In genomic region chr12:101974571-101974970, GRCm38 (mm10) we compare ENCODE assay signal across 8 mouse cellular contexts. TPM values are rescaled to one million over a fixed set of nuclear protein-coding genes. Genes with fewer than 3 reads are reported as not detected.
DNase-seq lines count a peak whose midpoint lies in the region; ATAC-seq and TF ChIP-seq lines count a peak whose summit lies in the region.

No protein-coding gene starts in this region.

- H3K27me3 ChIP-seq in heart, embryonic 14.5 days (ENCODE audit: control insufficient read depth, insufficient read depth, low read length) = no peaks in the 10 kb centered on the region
- no peaks in the 10 kb centered on the region for H3K27me3 ChIP-seq in ES-Bruce4 (ENCODE audit: control insufficient read depth, insufficient read depth, low read length, poor library complexity, severe bottlenecking)
- H3K27me3 ChIP-seq in hindbrain, embryonic 12.5 days = no peaks in the 10 kb centered on the region
- no peaks in the 10 kb centered on the region for H3K27me3 ChIP-seq in midbrain, embryonic 12.5 days

- no peak for TF ChIP-seq POLR2A in ES-Bruce4 (IDR thresholded peaks at IDR 0.05; ENCODE audit: insufficient read depth, low read length)

- no peak for TF ChIP-seq CTCF in ES-Bruce4 (IDR thresholded peaks at IDR 0.05; ENCODE audit: low read depth, low read length)

- H3K36me3 ChIP-seq in heart, embryonic 14.5 days (ENCODE audit: control insufficient read depth, insufficient read depth, low read length) = peaks cover 13% of the 10 kb centered on the region
- H3K36me3 ChIP-seq in ES-Bruce4 (ENCODE audit: control insufficient read depth, insufficient read depth, low read length, poor library complexity, severe bottlenecking) = no peaks in the 10 kb centered on the region; the same call in 1 of the 2 replicates
- H3K36me3 ChIP-seq in hindbrain, embryonic 12.5 days = 0 out of 2 replicates have a peak, but pooled peaks cover 9% of the 10 kb centered on the region
- H3K36me3 ChIP-seq in midbrain, embryonic 12.5 days = no peaks in the 10 kb centered on the region

- no peaks in the 10 kb centered on the region for H3K9me3 ChIP-seq in heart, embryonic 14.5 days (ENCODE audit: control insufficient read depth, low read length)
- no peaks in the 10 kb centered on the region for H3K9me3 ChIP-seq in ES-Bruce4 (replicated peaks; ENCODE audit: control insufficient read depth, insufficient read depth, low read length, poor library complexity, severe bottlenecking)
- no peaks in the 10 kb centered on the region for H3K9me3 ChIP-seq in hindbrain, embryonic 12.5 days (replicated peaks)
- no peaks in the 10 kb centered on the region for H3K9me3 ChIP-seq in midbrain, embryonic 12.5 days

- peaks cover 12 to 22% of the 10 kb centered on the region in 2 experiments for H3K4me1 ChIP-seq in heart, embryonic 14.5 days (ENCODE audit: control insufficient read depth in 2 of 2, insufficient read depth in 2 of 2, low read length in 2 of 2)
- no peaks in the 10 kb centered on the region for H3K4me1 ChIP-seq in ES-Bruce4 (ENCODE audit: control insufficient read depth, insufficient read depth, low read length)
- peaks cover 24% of the 10 kb centered on the region for H3K4me1 ChIP-seq in hindbrain, embryonic 12.5 days
- peaks cover 19% of the 10 kb centered on the region for H3K4me1 ChIP-seq in midbrain, embryonic 12.5 days

- WGBS in heart, embryonic 14.5 days = 0% methylated on average over 1 of the region's 1 CpGs
- 17% methylated on average over 1 of the region's 1 CpGs for WGBS in hindbrain, embryonic 12.5 days
- 5% methylated on average over 1 of the region's 1 CpGs for WGBS in midbrain, embryonic 12.5 days

- no peak for ATAC-seq in heart, embryonic 14.5 days (ENCODE audit: insufficient number of reproducible peaks, insufficient read depth, low FRiP score, low read depth)
- ATAC-seq in hindbrain, embryonic 12.5 days (ENCODE audit: low FRiP score) = no peak
- ATAC-seq in midbrain, embryonic 12.5 days (ENCODE audit: low FRiP score, low read depth) = no peak

- peak overlapping the region in 1 of 2 experiments; percentile 87; a peak in 1 of 4 replicates for H3K27ac ChIP-seq in heart, embryonic 14.5 days (replicated peaks in 1 of 2; ENCODE audit: control insufficient read depth in 1 of 2, insufficient read depth in 1 of 2, low read depth in 2 of 2, low read length in 2 of 2)
- no peak overlapping the region for H3K27ac ChIP-seq in ES-Bruce4 (ENCODE audit: insufficient read depth, low read length)
- peak overlapping the region; percentile 87 for H3K27ac ChIP-seq in hindbrain, embryonic 12.5 days
- peak overlapping the region; percentile 86 for H3K27ac ChIP-seq in midbrain, embryonic 12.5 days (replicated peaks)

- no peak for DNase-seq in heart, adult 11 months
- DNase-seq in spleen, postnatal 4 days (ENCODE audit: low spot score in 2 of 2) = no peak
- no peak for DNase-seq in gastrocnemius, postnatal 10 days
- DNase-seq in left cerebral cortex, adult 18-20 months (ENCODE audit: low spot score in 2 of 2) = no peak

- peak overlapping the region; percentile 77 for H3K4me2 ChIP-seq in heart, embryonic 14.5 days (ENCODE audit: low read length)
- peak overlapping the region; percentile 78 for H3K4me2 ChIP-seq in hindbrain, embryonic 12.5 days (replicated peaks)
- H3K4me2 ChIP-seq in midbrain, embryonic 12.5 days (replicated peaks) = peak overlapping the region; percentile 77

- TF ChIP-seq EP300 in ES-Bruce4 (IDR thresholded peaks at IDR 0.05; ENCODE audit: insufficient read depth, low read depth, low read length) = no peak

- H3K4me3 ChIP-seq in heart, embryonic 14.5 days (ENCODE audit: control insufficient read depth in 1 of 2, insufficient read depth in 1 of 2, low read depth in 1 of 2, low read length in 2 of 2) = peak overlapping the region; percentile 79 to 88; a peak in 3 of 4 replicates
- peak overlapping the region; percentile 5; the same call in 1 of the 2 replicates for H3K4me3 ChIP-seq in ES-Bruce4 (ENCODE audit: low read depth, low read length)
- H3K4me3 ChIP-seq in hindbrain, embryonic 12.5 days = peak overlapping the region; percentile 92
- peak overlapping the region; percentile 92 for H3K4me3 ChIP-seq in midbrain, embryonic 12.5 days

- H3K9ac ChIP-seq in heart, embryonic 14.5 days (ENCODE audit: low read length) = peak overlapping the region; percentile 87
- H3K9ac ChIP-seq in ES-Bruce4 (ENCODE audit: low read depth, poor library complexity, severe bottlenecking) = peak overlapping the region; percentile 63
- H3K9ac ChIP-seq in hindbrain, embryonic 12.5 days = peak overlapping the region; percentile 84
- H3K9ac ChIP-seq in midbrain, embryonic 12.5 days (replicated peaks) = peak overlapping the region; percentile 96

RNA-seq across cellular contexts. Expression of gene Cpsf2, which starts 1.2 kb away (rescaled TPM):
- polyA plus RNA-seq in heart, embryonic 14.5 days (2014; fragmentation: Nextera tagmentation; extraction: Ambion mirVana) = 21.5 and 23.2 TPM in 2 replicates
- 35.8 and 39.1 TPM in 2 replicates for polyA plus RNA-seq in ES-Bruce4 (2011; ENCODE audit: insufficient read depth, insufficient read length, low read depth, missing spikeins)
- polyA plus RNA-seq in hindbrain, embryonic 12.5 days (2016; fragmentation: Nextera tagmentation; extraction: Ambion mirVana) = 34.2 and 36.5 TPM in 2 replicates
- 38.1 and 39.1 TPM in 2 replicates for polyA plus RNA-seq in midbrain, embryonic 12.5 days (2016; fragmentation: Nextera tagmentation; extraction: Ambion mirVana)
- total RNA-seq in gastrocnemius, postnatal 10 days (2021) = 10 to 100 TPM; 12.2 to 14.6 TPM
- total RNA-seq in left cerebral cortex, adult 18-20 months (2021) = 10 to 100 TPM; 26.4 to 27.4 TPM

RNA-seq across cellular contexts. Expression of gene Atxn3, which starts 16.5 kb away (rescaled TPM):
- 8.8 and 10.2 TPM in 2 replicates for polyA plus RNA-seq in heart, embryonic 14.5 days (2014; fragmentation: Nextera tagmentation; extraction: Ambion mirVana)
- 28.1 and 34.9 TPM in 2 replicates for polyA plus RNA-seq in ES-Bruce4 (2011; ENCODE audit: insufficient read depth, insufficient read length, low read depth, missing spikeins)
- polyA plus RNA-seq in hindbrain, embryonic 12.5 days (2016; fragmentation: Nextera tagmentation; extraction: Ambion mirVana) = 16.2 and 17.5 TPM in 2 replicates
- polyA plus RNA-seq in midbrain, embryonic 12.5 days (2016; fragmentation: Nextera tagmentation; extraction: Ambion mirVana) = 19.9 and 22.3 TPM in 2 replicates
- 1 to 10 TPM; 4.3 to 5.9 TPM for total RNA-seq in gastrocnemius, postnatal 10 days (2021)
- total RNA-seq in left cerebral cortex, adult 18-20 months (2021) = 10 to 100 TPM; 20.7 to 21.3 TPM

Comparison
In these comparisons a context has a peak if more than half of its experiments do, and no peak if none do; other contexts are left out.
1. H3K4me3 ChIP-seq: peak in every context shown above with its lines; median percentile 92 in hindbrain, embryonic 12.5 days; 92 in midbrain, embryonic 12.5 days; 84 in heart, embryonic 14.5 days; 5 in ES-Bruce4.